Mouse (Mus musculus): ENCODE data around the gene Nrg4.
"Not testable (repeated sequence)": the region's sequence is repeated elsewhere in the genome, so short reads cannot be mapped to it uniquely, and the experiment has no call there.

Nrg4 gene

DNA sequence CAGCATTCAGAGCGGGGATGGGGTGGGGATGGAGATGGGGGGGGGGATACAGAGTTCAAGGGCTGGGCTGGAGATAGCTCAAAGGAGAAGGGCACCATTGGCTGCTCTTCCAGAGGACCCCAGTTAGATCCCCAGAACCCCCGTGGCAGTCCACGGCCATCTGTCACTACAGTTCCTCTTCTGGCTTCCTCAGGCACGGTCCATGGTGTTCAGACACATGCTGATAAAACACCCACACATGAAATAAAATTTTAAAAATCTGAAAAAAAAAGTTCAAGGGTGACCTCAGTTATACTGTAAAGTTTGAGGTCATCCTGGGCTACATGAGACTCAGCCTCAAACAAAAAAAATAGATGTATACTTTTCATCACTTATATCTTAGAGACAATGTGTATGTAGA is 78.2 kb downstream of the Nrg4 start:
- no peak for DNase-seq

DNA sequence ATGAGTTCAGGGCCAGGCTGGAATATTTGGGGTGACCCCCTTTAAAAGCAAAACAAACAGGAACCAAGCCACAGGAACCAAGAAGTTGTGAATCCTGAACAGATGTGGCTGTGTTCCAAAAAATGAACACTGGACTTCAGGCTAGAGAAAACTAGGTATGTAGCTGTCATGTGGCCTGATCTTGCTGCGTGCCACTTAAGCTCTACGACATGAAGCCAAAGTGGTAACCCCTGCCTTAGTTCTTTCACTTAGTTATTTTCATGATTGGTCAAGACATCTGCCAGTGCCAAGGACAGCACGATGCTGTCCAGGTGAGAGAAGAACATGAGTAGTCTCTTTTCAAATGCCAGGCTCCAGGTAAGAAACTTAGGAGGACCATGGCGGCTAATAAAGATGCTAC is 79.7 kb downstream of the Nrg4 start:
- DNase-seq = no peak

- DNase-seq = no peak
Observed at GRCm38 (mm10) chr9:55246440-55246839, 80.2 kb downstream of the Nrg4 start.

DNA sequence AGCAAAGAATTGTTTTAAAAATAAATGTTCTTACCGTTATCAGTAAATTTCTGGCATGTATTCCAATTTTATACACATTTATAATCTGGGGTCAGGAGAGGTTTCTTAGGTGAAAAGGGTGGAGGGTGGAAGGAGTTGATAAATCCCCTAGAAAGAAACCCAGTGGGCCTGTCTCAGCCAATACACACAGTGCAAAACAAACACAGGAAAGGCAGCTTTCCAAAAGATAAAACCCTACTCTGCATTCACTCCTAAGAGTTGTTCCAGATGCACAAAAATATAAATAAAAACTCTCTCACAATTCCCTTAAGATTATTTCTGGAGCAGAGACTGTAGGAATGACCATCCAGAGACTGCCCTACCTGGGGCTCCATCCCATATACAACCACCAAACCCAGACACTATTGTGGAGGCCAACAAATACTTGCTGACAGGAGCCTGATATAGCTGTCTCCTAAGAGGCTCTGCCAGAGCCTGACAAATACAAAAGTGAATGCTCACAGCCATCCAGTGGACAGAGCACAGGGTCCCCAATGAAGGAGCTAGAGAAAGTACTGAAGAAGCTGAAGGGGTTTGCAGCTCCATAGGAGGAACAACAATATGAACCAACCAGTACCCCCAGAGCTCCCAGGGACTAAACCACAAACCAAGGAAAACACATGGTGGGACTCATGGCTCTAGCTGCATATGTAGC is 81.4 kb downstream of the Nrg4 start:
- not testable (repeated sequence) for DNase-seq

GRCm38 (mm10) chr9:55244079-55244478 is 82.6 kb downstream of the Nrg4 start:
- no peak for DNase-seq

- no peak for DNase-seq
Observed at GRCm38 (mm10) chr9:55243280-55243679, 83.4 kb downstream of the Nrg4 start.

- DNase-seq = peak in 1 of 2 experiments; percentile 16
Observed at GRCm38 (mm10) chr9:55241863-55242685, 84.6 kb downstream of the Nrg4 start.

GRCm38 (mm10) chr9:55240852-55241251 is 85.8 kb downstream of the Nrg4 start:
- no peak for DNase-seq

GRCm38 (mm10) chr9:55236235-55237165 is 90.1 kb downstream of the Nrg4 start:
- no peak for DNase-seq

DNA sequence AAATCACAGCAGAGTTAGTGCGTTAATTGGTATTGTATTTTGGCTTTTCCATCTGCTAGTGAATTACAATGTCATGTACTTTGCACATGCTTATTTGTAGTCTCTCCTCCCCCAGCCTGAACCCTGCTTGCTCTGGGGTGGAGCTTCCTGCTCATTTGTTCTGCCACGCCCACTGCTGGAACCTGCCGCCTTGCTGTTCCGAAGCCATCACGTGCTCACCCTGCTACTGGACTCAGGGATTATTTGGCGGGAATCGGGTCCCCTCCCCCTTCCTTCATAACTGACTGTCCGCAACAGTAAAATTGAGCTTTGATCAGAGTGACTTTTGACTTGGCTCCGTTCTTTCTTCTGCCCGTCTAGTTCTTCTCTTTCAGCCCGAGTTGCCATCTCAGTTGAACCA is 93.6 kb downstream of the Nrg4 start:
- DNase-seq = peak; percentile 71 to 88

GRCm38 (mm10) chr9:55232586-55232985 is 94.1 kb downstream of the Nrg4 start:
- DNase-seq = no peak

DNA sequence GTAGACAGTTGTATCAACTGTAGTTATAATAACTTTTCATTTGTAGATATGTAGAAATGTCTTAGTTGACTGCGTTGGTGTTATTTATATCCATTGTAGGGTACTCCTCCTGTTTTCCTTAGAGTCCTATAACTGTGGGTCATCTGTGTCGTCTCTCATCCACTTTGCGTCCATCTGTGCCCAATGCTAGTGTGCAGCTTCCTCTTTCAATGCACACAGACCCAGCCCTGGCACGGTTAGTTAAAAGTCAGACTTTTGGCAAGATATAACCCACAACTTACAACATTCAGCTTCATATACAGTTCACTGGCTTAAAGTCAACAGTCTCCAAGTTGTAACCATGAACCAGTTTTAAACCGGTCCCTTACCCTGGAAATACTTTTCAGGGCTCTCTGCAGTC is 94.5 kb downstream of the Nrg4 start:
- DNase-seq = no peak

- DNase-seq = peak; percentile 54 to 72
Observed at GRCm38 (mm10) chr9:55231544-55231943, 95.1 kb downstream of the Nrg4 start.

DNA sequence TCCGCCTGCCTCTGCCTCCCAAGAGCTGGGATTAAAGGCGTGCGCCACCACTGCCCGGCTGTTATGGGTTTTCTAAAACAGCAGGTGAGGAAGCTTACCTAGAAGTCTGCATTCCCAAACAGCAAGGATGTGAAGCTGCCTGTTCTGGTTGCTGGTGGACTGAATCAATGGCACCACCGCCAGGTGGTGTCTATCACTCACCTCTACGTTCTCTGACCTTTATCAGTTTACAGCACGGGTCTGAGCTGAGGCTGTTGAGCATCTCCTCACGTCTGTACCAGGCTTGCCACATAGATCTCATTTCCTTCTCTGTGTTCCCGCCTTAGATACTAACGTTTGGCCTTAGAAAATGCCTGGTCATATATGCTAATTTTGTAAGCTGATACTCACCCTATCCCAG is 97.6 kb downstream of the Nrg4 start:
- DNase-seq = no peak

- DNase-seq = no peak
Observed at GRCm38 (mm10) chr9:55228149-55228548, 98.5 kb downstream of the Nrg4 start.

DNA sequence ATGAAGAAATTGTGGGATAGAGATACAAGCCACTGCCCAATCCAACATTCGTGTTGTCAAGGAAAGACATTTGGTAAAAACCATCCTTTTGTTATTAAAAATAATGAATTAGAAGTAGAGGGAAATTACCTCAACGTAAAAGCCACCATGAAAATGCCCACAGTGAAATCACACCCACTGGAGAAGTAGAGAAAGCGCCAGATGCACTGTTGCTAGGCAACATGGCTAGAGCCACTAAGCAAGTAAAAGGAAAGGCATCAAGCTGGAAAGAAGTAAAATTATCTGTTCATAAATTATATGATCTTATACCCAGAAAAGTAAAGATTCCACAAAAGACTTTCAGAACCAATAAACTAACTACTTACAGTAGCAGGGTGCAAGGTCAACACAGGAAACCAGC is 100.4 kb downstream of the Nrg4 start:
- no peak for DNase-seq

DNA sequence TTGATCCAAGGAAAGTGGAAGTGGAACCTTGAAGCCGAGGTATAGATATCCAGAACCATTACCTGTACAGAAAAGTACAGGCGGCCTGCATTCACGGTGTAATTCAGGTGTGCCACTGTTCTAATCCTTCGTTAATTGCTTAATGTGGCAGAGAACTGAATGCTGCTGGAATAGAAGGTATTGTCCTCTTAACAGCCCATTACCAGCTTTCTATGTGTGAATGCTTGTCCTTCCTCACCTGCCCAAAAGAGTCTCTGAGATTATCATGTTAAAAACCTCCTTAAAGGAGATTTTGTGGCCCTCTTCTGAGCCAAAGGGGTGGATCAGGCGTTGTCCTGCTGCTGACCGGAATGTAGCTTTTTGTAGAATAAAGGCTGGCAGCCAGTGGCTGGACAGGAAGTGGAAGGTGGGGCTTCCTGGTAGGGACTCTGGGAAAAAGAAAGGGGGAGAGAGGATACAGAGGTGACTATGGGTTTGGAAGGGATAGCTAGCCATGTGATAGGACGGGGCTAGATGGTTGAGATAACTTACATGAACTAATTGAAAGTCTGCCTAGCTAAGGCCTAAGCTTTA is 101.4 kb downstream of the Nrg4 start:
- peak in 1 of 2 experiments; percentile 54 for DNase-seq

- DNase-seq = no peak
Observed at GRCm38 (mm10) chr9:55217381-55217780, 109.3 kb downstream of the Nrg4 start.

- no peak for DNase-seq
Observed at GRCm38 (mm10) chr9:55216078-55216477, 110.6 kb downstream of the Nrg4 start.

DNA sequence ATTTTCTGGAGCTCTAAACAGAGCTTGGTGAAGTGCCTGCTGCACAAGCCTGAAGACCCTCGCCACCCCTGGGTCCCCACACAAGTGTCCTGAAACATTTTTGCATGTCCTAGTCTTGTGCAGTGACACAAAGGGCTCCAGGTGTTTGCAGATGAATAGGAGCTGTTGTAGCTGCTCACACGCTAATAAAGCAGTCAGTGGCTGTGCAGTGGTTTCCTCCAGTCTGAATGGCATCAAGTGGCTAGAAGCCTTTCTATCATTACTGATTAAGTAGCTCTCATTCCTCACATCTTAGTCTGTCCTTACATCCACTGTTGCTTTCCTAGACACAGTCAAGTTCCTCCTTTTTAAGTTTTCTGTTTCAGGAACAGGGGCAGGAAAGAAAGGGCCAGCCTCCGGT is 111.0 kb downstream of the Nrg4 start:
- DNase-seq = no peak

DNA sequence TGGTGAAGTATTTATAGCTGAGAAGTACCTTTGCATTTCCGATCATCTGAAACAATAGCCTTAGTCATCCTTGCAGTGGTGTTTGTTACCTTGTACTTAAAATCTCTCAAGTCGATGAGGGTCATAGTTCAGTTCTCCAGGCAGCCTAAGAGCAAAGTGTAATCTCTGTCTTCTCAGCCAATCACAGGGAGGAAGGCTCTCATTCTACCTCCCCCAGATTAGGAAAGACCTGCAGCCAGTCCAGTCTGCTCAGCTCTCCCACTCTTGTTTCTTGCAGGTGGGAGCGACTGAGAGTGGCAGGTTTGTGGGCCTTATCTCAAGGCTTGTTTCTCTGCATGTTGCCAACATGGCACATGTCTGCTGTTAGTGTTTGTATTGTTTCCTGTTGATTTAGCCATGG is 111.6 kb downstream of the Nrg4 start:
- no peak for DNase-seq

- DNase-seq = no peak
Observed at GRCm38 (mm10) chr9:55213396-55213795, 113.2 kb downstream of the Nrg4 start.

DNA sequence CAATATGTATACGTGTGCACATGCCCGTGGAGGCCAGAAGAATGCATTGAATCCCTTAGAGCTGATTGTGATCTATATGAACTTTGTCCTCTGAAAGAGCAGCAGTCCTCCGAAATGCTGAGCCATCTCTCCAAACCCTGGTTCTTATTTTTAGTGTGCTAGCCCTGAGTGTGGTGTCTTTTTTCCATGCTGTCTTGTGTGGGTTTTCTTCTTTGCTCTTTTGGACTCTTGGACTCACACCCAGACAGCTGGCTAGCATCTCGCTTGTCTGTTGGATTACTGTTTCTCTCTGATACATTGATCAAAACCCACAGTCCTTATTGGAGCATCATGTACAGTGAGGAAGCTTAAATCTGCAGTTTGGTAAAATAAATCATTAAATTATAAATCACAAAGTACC is 115.0 kb downstream of the Nrg4 start:
- DNase-seq = peak in 1 of 2 experiments; percentile 46
